Mouse (Mus musculus): ENCODE results near the gene Rptor. TPM values are rescaled to one million over a fixed set of nuclear protein-coding genes. Genes with fewer than 3 reads are reported as not detected.
A peak's percentile ranks its signal among the peaks of the same experiment; 100 is the strongest.

Rptor gene
- total RNA-seq, 4 experiments from 2014 or later = 30.3 to 35.6 (median 32.7) TPM

DNA sequence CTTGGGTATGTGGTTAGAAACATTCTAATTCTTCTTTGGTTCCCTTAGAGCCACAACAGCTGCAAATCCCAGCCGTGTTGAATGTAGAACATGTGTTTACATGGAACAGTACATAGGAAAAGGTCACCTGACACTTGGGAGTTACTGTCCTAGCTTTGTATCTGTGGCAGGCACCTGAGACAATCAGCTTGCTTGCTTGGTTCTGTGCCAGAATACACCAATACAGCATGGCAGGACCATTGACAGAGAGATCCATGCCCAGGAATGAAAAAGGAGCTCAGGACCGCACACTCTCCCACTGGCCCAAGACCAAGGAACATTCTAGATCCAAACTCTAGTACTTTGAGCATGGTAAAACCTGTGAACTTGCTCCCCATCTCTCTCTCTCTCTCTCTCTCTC is 132.4 kb downstream of the Rptor start:
- no peak for DNase-seq (ENCODE audit: low spot score)

DNA sequence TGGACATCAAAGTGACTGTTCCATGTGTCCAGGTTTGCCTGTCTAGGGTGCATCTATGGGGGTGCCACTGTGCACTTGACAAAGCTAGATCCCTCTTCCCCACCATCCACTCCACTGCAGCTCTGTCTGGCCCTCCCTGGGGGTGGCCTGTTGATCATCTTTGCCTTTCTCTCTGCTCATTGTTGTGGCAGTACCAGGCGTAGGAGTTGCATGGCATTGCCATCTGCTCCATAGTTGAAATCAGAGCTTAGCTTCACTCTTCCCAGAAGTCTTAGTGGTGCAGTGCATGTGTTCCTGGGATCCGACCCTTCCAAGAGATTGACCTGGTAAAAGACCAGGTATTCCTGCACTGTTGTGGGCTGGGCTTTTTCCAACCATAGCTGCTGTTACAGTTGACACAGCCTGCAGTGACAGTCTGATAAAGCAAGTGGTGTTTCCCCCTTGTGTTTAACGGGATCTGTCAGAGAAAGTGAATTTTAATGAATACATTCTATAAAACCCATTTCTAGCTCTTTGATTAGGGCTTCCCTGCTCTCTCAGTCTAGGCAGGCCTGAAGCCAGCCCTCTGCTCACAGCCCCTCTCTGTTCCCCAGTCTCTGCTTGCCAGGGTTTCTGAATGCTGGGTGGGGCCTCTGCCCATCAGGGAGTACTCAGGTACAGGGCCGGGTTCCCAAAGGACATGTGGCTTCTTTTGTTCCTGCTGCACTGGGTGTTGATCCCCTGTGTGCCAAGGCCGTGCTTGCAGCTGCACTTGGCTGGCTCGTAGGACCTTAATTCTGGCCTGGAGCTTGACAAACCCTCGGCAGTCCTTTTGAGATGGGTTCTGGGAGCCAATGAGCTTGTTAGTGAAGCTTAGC is 136.5 kb downstream of the Rptor start:
- no peak for DNase-seq (ENCODE audit: low spot score)

DNA sequence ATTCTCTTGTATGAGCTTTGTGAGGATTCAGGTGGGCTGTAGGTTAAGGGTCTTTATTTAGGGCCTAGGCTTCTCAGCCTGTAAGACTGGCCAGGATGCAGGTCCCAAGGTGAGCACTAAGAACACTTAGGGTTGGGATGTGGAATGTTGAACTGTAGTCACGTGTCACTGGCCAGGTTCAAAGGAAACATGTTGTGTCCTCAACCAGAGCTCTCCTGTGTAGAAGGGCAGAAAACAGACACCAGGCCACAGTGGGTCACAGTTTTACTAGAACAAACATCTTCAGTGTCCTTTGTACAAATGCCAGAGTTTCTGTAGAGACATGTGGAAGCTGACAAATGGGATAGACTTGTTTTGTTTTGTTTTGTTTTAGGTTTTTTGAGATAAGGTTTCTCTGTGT is 138.7 kb downstream of the Rptor start:
- DNase-seq (ENCODE audit: low spot score) = no peak

DNA sequence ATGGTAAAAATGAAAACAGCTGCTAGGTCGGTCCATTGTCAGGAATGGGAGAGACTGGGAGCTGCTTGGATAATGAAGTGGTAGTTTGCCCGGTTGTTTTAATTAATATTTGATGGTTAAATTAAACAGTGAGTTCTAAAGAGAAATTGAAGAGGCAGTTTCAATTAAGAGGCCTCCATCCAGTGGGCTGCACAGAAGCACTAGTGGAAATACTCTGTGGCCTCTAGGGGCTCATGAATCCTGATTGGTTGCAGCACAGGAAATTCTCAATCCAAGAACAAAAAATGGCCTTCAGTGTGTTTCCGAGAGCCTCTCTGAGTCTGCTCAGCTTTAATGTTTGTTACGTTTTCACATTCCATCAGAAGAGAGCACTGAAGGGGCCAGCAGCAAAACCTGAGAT is 141.7 kb downstream of the Rptor start:
- DNase-seq (ENCODE audit: low spot score) = no peak

DNA sequence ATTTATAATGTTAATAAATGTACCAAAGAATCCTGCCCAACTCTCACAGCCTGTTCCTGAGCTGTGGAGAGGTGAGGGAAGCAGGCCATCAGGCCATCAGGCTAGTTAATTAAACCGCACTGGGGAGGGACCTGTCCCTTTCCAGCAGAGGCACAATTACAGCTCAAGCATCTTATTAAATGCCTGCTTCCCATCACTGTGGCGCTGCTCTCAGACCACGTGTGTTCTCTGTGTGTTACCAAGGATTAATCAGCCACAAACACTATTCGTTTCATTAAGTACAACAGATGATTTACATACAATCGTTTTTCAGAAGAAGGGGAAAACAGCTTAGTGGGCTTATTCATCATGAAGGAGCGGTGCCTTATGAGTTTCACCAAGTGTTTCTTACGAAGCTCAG is 142.6 kb downstream of the Rptor start:
- DNase-seq (ENCODE audit: low spot score) = no peak

DNA sequence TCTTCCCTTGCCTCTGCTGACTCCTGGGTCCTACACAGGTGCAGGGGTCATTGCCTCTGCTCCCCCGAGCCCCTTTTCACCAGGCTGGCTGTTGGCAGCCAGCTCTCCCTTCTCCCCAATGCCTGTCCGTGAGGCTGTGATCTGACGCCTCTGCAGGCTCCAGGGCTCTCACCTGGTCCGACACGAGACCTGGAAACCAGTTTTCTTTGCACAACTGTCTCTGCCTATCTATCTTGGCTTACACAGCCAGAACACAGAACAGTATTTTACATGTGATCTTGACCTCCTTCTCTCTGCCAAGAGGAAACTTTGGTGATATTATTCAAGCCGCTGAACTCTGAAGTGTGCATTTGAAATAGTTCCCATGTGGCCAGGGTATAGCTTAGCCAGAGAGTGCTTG is 151.8 kb downstream of the Rptor start:
- no peak for DNase-seq (ENCODE audit: low spot score)

DNA sequence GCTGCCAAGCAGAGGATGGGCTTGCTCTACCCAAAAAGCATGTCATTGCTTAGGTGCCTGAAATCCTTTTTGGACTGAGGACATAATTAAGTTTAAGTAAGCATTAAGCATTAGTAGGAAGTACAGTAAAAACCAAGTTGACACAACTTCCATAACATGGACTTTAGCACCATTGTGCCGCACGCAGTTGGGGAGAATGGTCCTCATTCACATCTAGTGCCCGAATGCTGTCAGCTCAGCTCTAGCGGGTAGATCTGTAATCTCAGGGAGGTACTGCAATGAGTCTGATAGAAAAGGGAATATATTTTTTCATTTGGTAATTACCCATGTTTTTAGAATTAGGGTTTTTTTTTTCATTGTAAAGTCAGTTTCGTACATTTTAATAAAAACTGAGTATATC is 155.5 kb downstream of the Rptor start:
- no peak for DNase-seq (ENCODE audit: low spot score)

DNA sequence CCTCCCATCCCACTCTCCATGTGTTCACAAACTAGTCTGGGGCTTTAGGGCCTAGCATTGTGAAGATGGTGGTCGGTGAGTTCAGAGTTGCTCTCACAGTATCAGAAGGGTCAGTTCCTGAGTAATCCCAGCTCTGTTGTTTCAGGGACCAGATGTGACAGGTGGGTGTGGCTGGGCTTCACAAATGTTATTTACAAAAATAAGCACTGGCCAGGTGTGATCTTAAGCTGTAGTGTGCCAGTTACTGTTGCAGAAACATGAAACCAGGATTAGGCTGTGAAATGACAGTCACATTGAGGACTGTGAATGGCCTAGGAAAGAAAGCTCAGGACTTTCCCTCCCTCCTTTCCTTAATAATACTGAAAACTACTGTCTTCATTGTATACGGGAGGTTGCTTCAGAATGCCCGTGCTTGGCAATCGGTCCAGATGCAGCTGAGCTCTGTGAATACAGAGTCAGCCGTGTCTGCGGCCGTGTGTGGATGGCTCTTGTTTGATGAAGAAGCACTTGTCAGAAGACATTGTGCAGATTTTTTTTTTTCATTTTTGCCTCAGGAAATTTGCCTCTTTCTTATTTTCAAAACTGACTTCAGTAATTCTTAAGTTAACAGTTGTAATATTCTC is 156.1 kb downstream of the Rptor start:
- no peak for DNase-seq (ENCODE audit: low spot score)

DNA sequence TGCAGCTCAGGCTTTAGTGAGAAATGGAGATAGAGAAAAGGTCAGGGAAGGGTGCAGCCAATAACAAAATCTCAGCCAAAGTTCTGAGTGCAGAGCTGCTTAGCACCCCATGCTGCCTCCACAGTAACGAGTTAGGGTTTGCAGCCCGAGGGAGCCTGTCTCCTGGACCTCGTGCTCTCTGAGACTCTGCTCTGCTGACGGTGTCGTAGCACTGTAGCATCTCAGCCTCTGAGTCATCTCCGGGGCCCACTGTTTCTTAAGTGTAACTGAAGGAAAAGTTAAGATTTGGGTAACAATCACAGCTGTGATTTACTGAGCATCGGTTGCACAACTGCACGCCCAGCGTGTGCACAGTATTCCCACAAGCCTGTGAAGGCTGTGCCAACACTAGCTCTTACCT is 160.2 kb downstream of the Rptor start:
- DNase-seq (ENCODE audit: low spot score) = no peak

DNA sequence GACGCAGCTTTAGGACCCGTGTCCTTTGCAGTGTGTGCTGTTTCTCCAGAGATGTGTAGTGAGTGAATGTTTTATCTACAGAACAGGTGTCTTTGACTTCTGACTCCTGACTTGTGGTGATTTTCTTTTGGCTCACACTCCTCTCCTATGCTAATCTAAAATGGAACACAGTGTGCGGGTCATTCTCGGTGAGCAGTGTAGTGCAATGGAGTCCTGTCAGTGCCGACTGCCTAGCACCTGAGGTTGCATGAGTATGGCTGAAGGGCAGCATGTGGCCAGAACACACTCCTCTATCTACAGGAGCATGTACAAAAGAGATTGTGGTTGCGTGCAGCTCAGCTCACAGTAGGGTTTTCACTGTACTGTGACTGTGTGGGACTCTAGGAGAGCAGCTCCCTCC is 163.3 kb downstream of the Rptor start:
- DNase-seq (ENCODE audit: low spot score) = no peak

DNA sequence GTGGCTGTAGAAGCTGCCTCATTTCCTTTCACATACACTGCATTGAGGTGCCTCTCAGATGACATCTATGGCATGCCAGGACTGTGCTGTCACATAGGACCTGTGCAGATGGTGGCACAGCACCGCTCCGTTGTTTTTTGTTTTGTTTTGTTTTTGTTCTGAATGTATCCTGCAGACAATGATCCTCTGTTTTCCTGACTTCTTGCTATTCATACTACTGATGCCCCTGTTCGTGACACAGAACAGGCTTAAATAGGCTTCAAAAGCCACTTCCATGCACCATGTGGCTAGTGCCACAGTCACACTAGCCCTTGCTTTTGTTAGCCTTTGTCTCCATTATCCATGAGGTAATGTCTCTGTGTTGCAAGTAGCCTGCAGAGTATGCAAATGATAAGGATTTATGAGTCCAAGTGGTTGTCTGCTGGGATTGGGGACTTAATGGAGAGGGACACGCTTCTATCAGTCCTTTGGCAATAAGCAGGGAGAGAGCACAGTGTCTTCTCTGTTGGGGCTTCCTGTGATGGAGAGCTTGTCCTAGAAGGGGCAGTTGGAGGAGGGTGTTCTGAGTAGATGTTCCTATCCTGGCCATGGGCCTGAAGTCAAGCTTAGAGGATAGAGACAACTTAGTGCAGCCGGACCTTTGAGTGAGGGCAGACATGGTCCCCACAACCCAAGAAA is 164.2 kb downstream of the Rptor start:
- DNase-seq (ENCODE audit: low spot score) = no peak

DNA sequence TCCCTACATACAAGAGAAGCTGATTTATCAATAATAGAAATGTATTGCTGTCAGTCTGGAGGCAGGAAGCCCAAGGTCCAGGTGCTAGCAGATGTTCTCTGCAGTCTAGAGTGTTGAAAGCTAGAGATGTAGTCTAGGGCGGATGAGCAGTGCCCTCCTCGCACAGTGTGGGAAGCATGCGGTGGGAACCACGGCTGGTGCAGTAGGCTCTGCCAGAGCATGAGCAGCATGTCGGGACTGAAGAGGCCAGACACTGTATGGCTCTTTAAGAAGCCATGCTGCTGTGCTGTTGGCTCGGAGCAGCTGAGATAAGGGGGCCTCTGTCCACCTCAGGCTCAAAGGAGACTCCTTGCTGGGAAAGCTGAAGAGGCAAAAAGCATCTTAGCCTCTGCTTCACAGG is 164.8 kb downstream of the Rptor start:
- no peak for DNase-seq (ENCODE audit: low spot score)

DNA sequence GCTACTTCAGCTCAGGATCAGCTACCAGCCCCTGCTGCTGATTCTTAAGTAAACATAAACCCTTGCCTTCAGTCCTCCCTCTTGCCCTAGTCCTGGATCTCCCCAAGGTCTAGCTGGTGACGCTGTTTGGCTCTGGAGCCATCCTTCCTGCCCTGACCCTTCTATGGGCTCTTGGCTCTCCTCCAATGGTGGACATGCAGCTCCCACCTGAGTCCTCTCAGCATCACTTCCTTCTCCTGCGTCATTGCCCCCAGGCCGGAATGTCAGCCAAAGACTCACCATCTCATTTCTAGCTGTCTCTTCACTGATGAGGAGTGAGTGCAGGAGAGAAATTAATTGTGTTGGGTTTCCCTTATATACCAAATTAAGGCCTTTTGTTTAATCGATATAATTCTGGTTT is 165.8 kb downstream of the Rptor start:
- no peak for DNase-seq (ENCODE audit: low spot score)

DNA sequence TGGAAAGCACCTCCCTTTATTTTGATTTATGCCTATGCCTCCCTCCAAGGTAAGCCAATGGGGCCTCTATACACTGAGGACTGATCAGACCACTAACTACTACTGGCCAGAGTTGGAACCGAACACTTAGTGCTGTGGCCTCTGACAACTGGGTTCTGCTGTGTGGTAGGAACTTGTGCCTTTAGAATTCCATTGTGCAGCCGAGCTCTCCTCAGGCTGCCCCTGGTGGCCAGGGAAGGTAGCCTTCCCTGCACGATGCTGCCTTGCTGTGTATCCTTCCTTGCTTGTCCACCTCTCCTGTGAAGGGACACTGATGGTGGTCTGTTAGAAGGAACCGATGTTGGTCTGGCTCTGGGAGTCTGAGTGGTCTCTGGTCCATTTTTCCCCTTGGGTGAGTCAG is 167.0 kb downstream of the Rptor start:
- DNase-seq (ENCODE audit: low spot score) = no peak

DNA sequence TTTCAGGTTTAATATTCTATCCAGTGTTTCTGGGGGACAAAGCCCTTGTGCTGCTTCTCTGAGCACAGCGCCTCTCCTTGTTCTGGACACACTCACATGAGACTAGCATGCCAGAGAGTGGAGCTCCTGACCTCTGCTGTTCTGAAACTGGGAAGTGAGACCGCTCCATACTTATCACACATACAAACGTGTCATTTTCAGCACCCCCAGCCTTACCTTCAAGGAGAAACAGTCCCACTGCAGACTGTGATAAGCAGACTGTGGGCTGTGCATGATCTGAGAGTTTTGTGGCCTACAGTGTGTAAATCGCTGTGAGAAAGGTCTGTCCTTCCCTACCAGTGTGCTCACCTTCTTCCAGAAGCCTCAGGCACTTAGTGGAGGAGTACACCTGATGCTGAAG is 168.3 kb downstream of the Rptor start:
- no peak for DNase-seq (ENCODE audit: low spot score)

DNA sequence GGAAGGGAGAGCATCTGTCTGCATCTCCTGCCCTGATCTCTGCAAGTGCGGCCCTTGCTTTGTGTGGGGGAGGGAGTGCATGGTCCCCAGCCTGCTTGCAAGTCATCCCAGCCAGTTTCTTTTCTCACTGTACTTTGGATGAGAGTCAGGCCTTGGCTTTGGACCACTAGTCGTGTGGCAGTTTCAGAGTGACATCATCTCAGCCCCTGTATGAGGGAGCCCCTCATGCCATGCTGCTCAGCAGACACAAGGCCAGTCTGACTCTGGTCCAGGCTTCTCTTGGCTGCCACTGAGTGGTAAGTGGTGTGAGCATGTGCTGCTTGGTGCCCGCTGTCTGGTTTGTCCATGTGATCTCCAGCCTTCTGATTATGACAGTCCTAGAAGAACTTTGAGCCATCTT is 170.2 kb downstream of the Rptor start:
- no peak for DNase-seq (ENCODE audit: low spot score)

DNA sequence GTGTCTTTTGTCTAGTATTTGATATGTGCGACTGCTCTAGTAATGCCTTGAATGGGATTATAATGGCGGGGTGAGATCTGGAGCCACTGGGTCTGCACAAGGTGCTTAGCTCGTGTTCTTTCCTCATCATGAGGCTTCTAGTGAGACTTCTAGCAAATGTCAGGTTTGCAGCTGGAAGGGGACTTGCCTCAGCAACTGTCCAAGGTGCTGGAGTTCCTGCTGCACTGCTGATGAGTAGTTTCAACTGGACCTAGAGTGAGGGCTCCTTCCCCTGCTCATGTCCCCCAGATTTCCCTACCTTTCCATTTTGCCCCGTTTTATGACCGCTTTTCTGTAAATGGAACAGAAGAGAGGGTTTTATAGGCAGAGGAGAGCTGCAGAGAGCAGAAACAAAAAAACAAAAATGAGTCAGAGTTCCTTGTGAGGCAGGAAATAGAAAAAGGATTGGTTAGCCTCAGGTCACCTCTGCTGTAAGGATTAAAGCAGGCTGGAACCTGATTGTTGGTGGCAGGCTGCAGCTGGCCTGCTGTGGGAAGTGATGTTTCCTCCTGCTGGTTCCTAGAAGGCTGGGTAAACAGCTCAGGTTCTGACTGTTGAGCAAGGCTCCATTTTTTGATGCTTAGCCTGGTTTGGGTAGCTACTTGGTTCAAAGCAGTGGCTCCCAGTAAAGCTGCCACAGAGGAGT is 172.5 kb downstream of the Rptor start:
- no peak for DNase-seq (ENCODE audit: low spot score)

DNA sequence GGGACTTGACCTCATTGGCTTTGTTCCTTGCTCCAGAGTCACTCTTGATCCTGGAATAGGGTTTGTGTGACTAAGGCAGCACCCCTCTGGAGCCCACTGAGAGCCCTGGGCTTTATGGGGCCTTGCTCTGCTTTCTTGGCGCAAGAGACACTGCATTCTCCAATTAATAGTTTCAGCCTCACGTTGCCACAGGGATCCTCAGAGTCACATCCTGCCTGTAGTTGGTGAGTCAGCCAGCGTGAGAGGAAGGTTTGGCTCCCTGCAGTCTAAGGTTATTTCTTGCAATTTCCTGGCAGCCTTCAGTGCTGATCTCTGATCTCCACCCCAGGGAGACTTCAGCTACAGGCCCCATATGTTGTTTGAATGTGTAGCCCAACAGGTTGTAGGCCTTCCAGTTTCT is 174.5 kb downstream of the Rptor start:
- peak; percentile 26 for DNase-seq (ENCODE audit: low spot score)

DNA sequence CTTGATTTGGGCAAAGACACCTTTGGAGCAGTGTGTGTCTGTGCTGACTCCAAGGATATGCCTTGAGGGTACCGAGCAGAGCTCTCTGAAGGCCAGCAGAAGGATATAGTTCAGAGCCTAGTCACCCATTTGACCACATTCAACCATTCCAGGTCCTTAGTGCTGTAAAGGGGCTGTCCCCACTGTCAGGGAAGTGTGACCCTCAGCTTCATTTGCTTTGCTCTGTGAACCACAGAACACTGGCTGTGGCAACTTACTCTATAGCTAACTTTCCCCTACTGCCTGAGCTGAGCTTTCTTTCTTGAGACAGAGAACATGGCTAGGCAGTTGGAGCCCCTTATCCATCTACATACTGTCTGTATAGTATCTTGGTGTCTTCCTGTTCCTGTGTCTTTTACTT is 175.2 kb downstream of the Rptor start:
- no peak for DNase-seq (ENCODE audit: low spot score)

DNA sequence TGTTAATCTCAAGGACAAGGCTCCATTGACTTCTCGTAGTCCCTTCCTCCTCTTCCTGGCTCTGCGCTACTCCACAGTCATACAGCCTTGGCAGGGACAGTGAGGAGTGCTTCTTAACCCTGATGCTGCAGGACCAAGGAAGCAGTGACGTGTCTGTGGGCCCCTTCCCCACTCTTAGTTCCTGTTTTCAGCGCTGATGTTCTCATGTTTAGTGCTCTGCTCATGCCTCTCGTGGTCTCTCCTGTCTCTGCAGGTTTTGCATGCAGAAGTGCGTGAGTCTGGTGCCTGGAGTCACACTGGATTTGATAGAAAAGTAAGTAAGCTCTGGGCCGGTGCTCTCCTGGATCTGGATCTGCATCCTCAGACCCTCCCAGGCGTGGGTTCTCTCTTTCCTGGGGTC is 177.6 kb downstream of the Rptor start:
- no peak for DNase-seq (ENCODE audit: low spot score)

DNA sequence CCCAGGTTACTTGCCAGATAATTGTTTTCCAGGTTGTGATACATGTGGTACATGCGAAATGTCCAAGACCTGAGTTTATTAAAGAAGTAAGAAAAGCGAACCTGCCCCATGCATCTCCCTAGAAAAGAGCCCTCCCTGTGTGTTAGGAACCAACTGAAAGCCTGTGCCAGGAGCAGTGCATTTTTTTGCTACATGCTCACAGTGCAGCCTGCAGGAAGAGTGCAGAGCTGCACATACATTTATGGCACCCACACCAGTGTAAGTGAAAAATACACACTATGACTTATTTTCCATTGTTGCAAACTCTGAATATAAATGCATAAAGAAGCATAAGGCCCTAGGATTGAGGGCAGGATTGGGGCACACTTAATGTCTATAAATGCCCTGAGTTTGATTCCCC is 178.5 kb downstream of the Rptor start:
- DNase-seq (ENCODE audit: low spot score) = no peak

DNA sequence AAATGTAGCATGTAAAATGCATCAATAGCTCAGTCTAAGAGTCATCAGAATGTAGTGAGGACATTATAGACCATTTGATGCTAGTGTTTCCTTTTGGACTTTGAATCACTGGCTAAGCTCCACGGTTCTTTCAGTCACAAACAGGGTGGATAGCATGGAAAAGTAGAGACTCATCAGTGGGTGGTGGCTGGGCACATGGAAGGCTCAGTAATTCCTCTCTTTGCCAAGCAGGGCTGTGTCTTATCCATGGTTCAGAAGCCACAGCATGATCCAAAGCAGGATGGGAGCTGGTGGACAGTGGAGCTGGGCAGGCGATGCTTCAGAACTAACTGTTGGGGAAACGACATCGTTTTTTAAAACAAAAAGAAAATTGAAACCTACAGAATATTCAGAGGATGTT is 179.0 kb downstream of the Rptor start:
- DNase-seq (ENCODE audit: low spot score) = no peak
